Mouse (Mus musculus) MEL (cell line): ENCODE results near the gene Igdcc3. TPM values are rescaled to one million over a fixed set of nuclear protein-coding genes. Genes with fewer than 3 reads are reported as not detected.

ENCODE experiments used
- DNase-seq: peaks from one replicate; pipeline ENCODE4 v3.0.0; 2011; ENCODE audit warnings: low read depth, low spot score
- H3K27ac ChIP-seq: 2 replicates; pipeline ENCODE4 v1.5.1; 2012; ENCODE audit warnings: low read depth, mild to moderate bottlenecking, control low read depth, low read length, moderate library complexity; ENCODE audit not compliant: control insufficient read depth
- H3K27me3 ChIP-seq, 2 experiments: fragments of 150-350 bp in 1 of 2; sonication (generic) in 1 of 2; 2 replicates each; pipeline ENCODE4 v1.6.1; 2012; ENCODE audit warnings: low read length in 2 of 2, mild to moderate bottlenecking in 2 of 2, improper control_type of control experiment in 1 of 2, moderate library complexity in 1 of 2; ENCODE audit not compliant: insufficient read depth in 2 of 2, control insufficient read depth in 1 of 2
- H3K36me3 ChIP-seq, 2 experiments: 2 replicates each; pipeline ENCODE4 v1.6.1; 2012 to 2014; ENCODE audit warnings: low read length in 2 of 2, improper control_type of control experiment in 1 of 2, inconsistent platforms in 1 of 2, mild to moderate bottlenecking in 1 of 2; ENCODE audit not compliant: insufficient read depth in 2 of 2, control insufficient read depth in 1 of 2
- H3K4me1 ChIP-seq, 2 experiments: fragments of 150-350 bp in 1 of 2; sonication (generic) in 1 of 2; 2 replicates each; pipeline ENCODE4 v1.6.1; 2012; ENCODE audit warnings: low read length in 2 of 2, improper control_type of control experiment in 1 of 2, mild to moderate bottlenecking in 1 of 2; ENCODE audit not compliant: insufficient read depth in 2 of 2, control insufficient read depth in 1 of 2
- H3K4me3 ChIP-seq, 2 experiments: fragments of 150-350 bp in 1 of 2; sonication (generic) in 1 of 2; 2 replicates each; pipeline ENCODE4 v1.5.1; 2012; ENCODE audit warnings: low read depth in 2 of 2, low read length in 2 of 2, mild to moderate bottlenecking in 2 of 2, moderate library complexity in 2 of 2, control low read depth in 1 of 2, improper control_type of control experiment in 1 of 2; ENCODE audit not compliant: control insufficient read depth in 1 of 2, insufficient read depth in 1 of 2
- H3K79me2 ChIP-seq: 2 replicates; pipeline ENCODE4 v1.6.1; 2012; ENCODE audit warnings: mild to moderate bottlenecking, low read length, moderate library complexity; ENCODE audit not compliant: control insufficient read depth, poor library complexity, insufficient read depth
- H3K9ac ChIP-seq: 2 replicates; pipeline ENCODE4 v1.6.1; 2012; ENCODE audit warnings: low read depth, mild to moderate bottlenecking, control low read depth, low read length, moderate library complexity; ENCODE audit not compliant: control insufficient read depth, poor library complexity, severe bottlenecking
- H3K9me3 ChIP-seq: fragments of 150-350 bp; sonication (generic); replicated peaks from 2 replicates; pipeline ENCODE4 v1.6.1; 2012; ENCODE audit warnings: mild to moderate bottlenecking, low read length, improper control_type of control experiment, moderate library complexity; ENCODE audit not compliant: insufficient read depth
- CTCF ChIP-seq, 3 experiments: IDR thresholded peaks in 2 of 3; conservative IDR thresholded peaks in 1 of 3; 2 replicates each; pipeline ENCODE4 v1.5.1; 2011 to 2012; ENCODE audit warnings: low read length in 3 of 3, low read depth in 2 of 3, mild to moderate bottlenecking in 2 of 3, improper control_type of control experiment in 1 of 3, inconsistent platforms in 1 of 3, mixed read lengths in 1 of 3, moderate library complexity in 1 of 3; ENCODE audit not compliant: control insufficient read depth in 1 of 3, insufficient read depth in 1 of 3, poor library complexity in 1 of 3, severe bottlenecking in 1 of 3
- HCFC1 ChIP-seq: IDR thresholded peaks from 2 replicates; pipeline ENCODE4 v1.6.1; 2012; ENCODE audit warnings: low read depth, mild to moderate bottlenecking, inconsistent platforms, low read length, improper control_type of control experiment, moderate library complexity
- MAZ ChIP-seq: IDR thresholded peaks from 2 replicates; pipeline ENCODE4 v1.6.1; 2012; ENCODE audit warnings: low read depth, mild to moderate bottlenecking, inconsistent platforms, low read length, improper control_type of control experiment
- POLR2A ChIP-seq, 2 experiments: IDR thresholded peaks; 2 replicates each; pipeline ENCODE4 v1.6.1; 2011 to 2012; ENCODE audit warnings: low read length in 2 of 2, mild to moderate bottlenecking in 2 of 2, control low read depth in 1 of 2, improper control_type of control experiment in 1 of 2, low read depth in 1 of 2, moderate library complexity in 1 of 2; ENCODE audit not compliant: control insufficient read depth in 1 of 2, insufficient read depth in 1 of 2, poor library complexity in 1 of 2
- TAL1 ChIP-seq: IDR thresholded peaks from 2 replicates; pipeline ENCODE4 v1.6.1; 2012; ENCODE audit warnings: mild to moderate bottlenecking, inconsistent platforms, low read length, moderate library complexity, mixed read lengths
- TBP ChIP-seq: IDR thresholded peaks from 2 replicates; pipeline ENCODE4 v1.8.0; 2011; ENCODE audit warnings: low read depth, low read length, improper control_type of control experiment
- USF1 ChIP-seq: IDR thresholded peaks from 2 replicates; pipeline ENCODE4 v1.6.1; 2014; ENCODE audit warnings: low read depth, mild to moderate bottlenecking, inconsistent platforms, low read length, improper control_type of control experiment, moderate library complexity
- polyA plus RNA-seq, 2 experiments: library from polyadenylated mRNA; stranded (reverse) in 1 of 2; unstranded in 1 of 2; fragments of >175 nt in 1 of 2; fragments of >200 nt in 1 of 2; gene quantifications; 2 replicates each; pipeline versions ENCODE4 v1.2.1 to v1.2.4; 2012; ENCODE audit warnings: low replicate concordance in 2 of 2, low read depth in 1 of 2; ENCODE audit not compliant: insufficient read length in 2 of 2, insufficient read depth in 1 of 2, missing spikeins in 1 of 2
- total RNA-seq: library from RNA; depleted of rRNA; stranded (reverse); fragments of 300-350 nt; gene quantifications from 2 replicates; pipeline ENCODE4 v1.2.3, GENCODE M21; 2012

Igdcc3 gene
- total and polyA plus RNA-seq, 3 experiments, result not detected

DNA sequence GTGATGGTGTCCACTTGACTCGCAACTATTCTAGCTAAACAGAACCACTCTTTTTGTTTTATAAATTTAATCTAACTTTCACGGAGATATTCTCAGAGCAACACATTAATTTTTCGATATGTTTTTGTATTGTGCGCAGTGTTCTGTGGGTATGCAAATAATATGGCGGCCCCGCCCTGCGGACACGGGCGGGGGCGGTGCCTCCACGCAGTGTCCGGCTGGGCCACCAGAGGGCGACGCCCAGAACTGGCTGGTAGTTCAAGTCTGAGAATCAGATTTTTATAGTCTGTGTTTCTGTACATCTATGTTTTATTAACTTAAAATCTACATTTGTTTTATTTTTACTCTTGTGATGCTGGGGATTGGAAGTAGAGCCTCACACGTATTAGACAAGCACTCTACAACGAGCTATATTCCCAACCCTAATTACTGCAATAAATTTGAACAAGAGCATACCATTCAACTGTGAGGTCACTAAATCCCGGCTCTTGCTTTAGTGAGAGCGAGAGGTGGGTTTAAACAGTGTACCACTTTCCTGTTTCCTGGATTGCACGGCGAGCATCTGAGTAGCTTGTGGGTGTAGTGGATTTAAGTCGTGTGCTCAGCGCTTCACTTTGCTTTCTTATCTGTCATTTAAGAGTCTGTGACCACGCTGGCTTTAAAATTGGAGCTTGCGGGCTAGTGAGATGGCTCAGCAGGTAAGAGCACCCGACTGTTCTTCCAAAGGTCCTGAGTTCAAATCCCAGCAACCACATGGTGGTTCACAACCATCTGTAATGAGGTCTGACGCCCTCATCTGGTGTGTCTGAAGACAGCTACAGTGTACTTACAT lies 56.0 kb downstream of the Igdcc3 start:
- peak; percentile 94 for DNase-seq
- Histone ChIP-seq H3K4me1 (peaks cover 0 to 31% of the 10 kb centered on the region in 2 experiments; a peak in 2 of 4 replicates), H3K4me3 (no peak overlapping the region)

GRCm38 (mm10) chr9:65197826-65198225 lies 56.8 kb downstream of the Igdcc3 start:
- Histone ChIP-seq H3K4me3 (no peak overlapping the region), H3K27me3 (no peaks in the 10 kb centered on the region), H3K4me1 (peaks cover 0 to 31% of the 10 kb centered on the region in 2 experiments; a peak in 2 of 4 replicates), H3K27ac (peak overlapping the region; percentile 2; the same call in 1 of the 2 replicates)
- peak; percentile 62 for DNase-seq
- TF ChIP-seq MAZ, result no peak
- TF ChIP-seq, all 39 proteins: peak for 0
- Histone ChIP-seq H3K36me3 (peaks cover 0 to 10% of the 10 kb centered on the region in 2 experiments; a peak in 2 of 4 replicates), H3K79me2 (peaks cover 1% of the 10 kb centered on the region; the same call in 1 of the 2 replicates), H3K9ac (peak overlapping the region; percentile 21; the same call in 1 of the 2 replicates), H3K9me3 (no peaks in the 10 kb centered on the region)

More for the DNA sequence above, 56.0 kb downstream of the Igdcc3 start:
- no peaks in the 10 kb centered on the region for H3K9me3 ChIP-seq
- peak overlapping the region; percentile 63 for H3K9ac ChIP-seq
- H3K27me3 ChIP-seq, result no peaks in the 10 kb centered on the region
- peak overlapping the region; percentile 86 for H3K27ac ChIP-seq
- no peaks in the 10 kb centered on the region; the same call in 1 of the 2 replicates for H3K79me2 ChIP-seq
- TF ChIP-seq HCFC1, result no peak
- TF ChIP-seq CTCF (IDR thresholded peaks at IDR 0.05 in 2 of 3, conservative IDR thresholded peaks at IDR 0.05 in 1 of 3; ENCODE audit: control insufficient read depth in 1 of 3, insufficient read depth in 1 of 3, low read depth in 2 of 3, low read length in 3 of 3, poor library complexity in 1 of 3, severe bottlenecking in 1 of 3), result peak in 2 of 3 experiments; percentile 57 to 83; a peak in 4 of 6 replicates
- peak; percentile 93 for TF ChIP-seq TBP
- H3K36me3 ChIP-seq, result peaks cover 0 to 10% of the 10 kb centered on the region in 2 experiments; a peak in 2 of 4 replicates

GRCm38 (mm10) chr9:65199723-65200122 lies 58.7 kb downstream of the Igdcc3 start:
- Histone ChIP-seq H3K4me3 (no peak overlapping the region), H3K4me1 (peaks cover 0 to 24% of the 10 kb centered on the region in 2 experiments; a peak in 2 of 4 replicates), H3K36me3 (peaks cover 0 to 10% of the 10 kb centered on the region in 2 experiments; a peak in 2 of 4 replicates), H3K79me2 (peaks cover 1% of the 10 kb centered on the region; the same call in 1 of the 2 replicates), H3K9ac (peak overlapping the region; percentile 13; the same call in 1 of the 2 replicates), H3K9me3 (no peaks in the 10 kb centered on the region), H3K27ac (no peak overlapping the region; the same call in 1 of the 2 replicates), H3K27me3 (no peaks in the 10 kb centered on the region)
- TF ChIP-seq TAL1 (peak; percentile 39; the same call in 1 of the 2 replicates), POLR2A (IDR thresholded peaks at IDR 0.05; ENCODE audit: control insufficient read depth in 1 of 2, insufficient read depth in 1 of 2, low read depth in 1 of 2, low read length in 2 of 2, poor library complexity in 1 of 2) (0 out of 4 replicates have a peak, but pooled peaks of 1 of the 2 experiments have one; percentile 24), USF1 (no peak)
- DNase-seq, result peak; percentile 60
